Mouse (Mus musculus): Measurements from ENCODE around the gene C77080. TPM values are rescaled to one million over a fixed set of nuclear protein-coding genes. Genes with fewer than 3 reads are reported as not detected.
A peak's percentile ranks its signal among the peaks of the same experiment; 100 is the strongest.

The C77080 gene
- polyA plus RNA-seq, 1 experiment from 2014 or later, result 5.2 TPM

- WGBS, result 73% methylated on average over 5 of the region's 5 CpGs
- Histone ChIP-seq H3K9me3 (no peaks in the 10 kb centered on the region), H3K4me3 (no peak overlapping the region), H3K27me3 (no peaks in the 10 kb centered on the region), H3K9ac (no peak overlapping the region), H3K4me1 (peaks cover 11% of the 10 kb centered on the region), H3K36me3 (no peaks in the 10 kb centered on the region), H3K4me2 (replicated peaks) (no peak overlapping the region), H3K27ac (no peak overlapping the region)
- no peak for ATAC-seq (ENCODE audit: insufficient number of reproducible peaks, insufficient read depth, low FRiP score, low TSS enrichment)
These were observed 5.6 kb upstream of the C77080 start for GRCm38 (mm10) chr4:129266821-129267220.

- Histone ChIP-seq H3K4me1 (peaks cover 13% of the 10 kb centered on the region), H3K9me3 (no peaks in the 10 kb centered on the region), H3K27ac (no peak overlapping the region), H3K4me2 (replicated peaks) (no peak overlapping the region), H3K4me3 (no peak overlapping the region), H3K9ac (no peak overlapping the region), H3K36me3 (no peaks in the 10 kb centered on the region), H3K27me3 (no peaks in the 10 kb centered on the region)
- ATAC-seq (ENCODE audit: insufficient number of reproducible peaks, insufficient read depth, low FRiP score, low TSS enrichment), result no peak; the same call in 1 of the 2 replicates
- 74% methylated on average over 4 of the region's 4 CpGs for WGBS
These were observed 5.0 kb upstream of the C77080 start for GRCm38 (mm10) chr4:129266191-129266590.

- Histone ChIP-seq H3K4me1 (peaks cover 22% of the 10 kb centered on the region), H3K9me3 (no peaks in the 10 kb centered on the region), H3K4me2 (replicated peaks) (peak overlapping the region; percentile 13; the same call in 1 of the 2 replicates), H3K27ac (0 out of 2 replicates have a peak overlapping the region, but pooled peaks have one; percentile 57), H3K4me3 (no peak overlapping the region), H3K9ac (no peak overlapping the region), H3K27me3 (no peaks in the 10 kb centered on the region), H3K36me3 (no peaks in the 10 kb centered on the region)
- 36% methylated on average over 19 of the region's 19 CpGs for WGBS
- peak; percentile 35; the same call in 1 of the 2 replicates for ATAC-seq (ENCODE audit: insufficient number of reproducible peaks, insufficient read depth, low FRiP score, low TSS enrichment)
These were observed 2.2 kb upstream of the C77080 start for GRCm38 (mm10) chr4:129263225-129264021.

- Histone ChIP-seq H3K27ac (0 out of 2 replicates have a peak overlapping the region, but pooled peaks have one; percentile 46), H3K9ac (no peak overlapping the region), H3K27me3 (no peaks in the 10 kb centered on the region), H3K4me1 (peaks cover 29% of the 10 kb centered on the region), H3K36me3 (no peaks in the 10 kb centered on the region), H3K4me3 (no peak overlapping the region), H3K9me3 (no peaks in the 10 kb centered on the region), H3K4me2 (replicated peaks) (peak overlapping the region; percentile 13; the same call in 1 of the 2 replicates)
- no peak for ATAC-seq (ENCODE audit: insufficient number of reproducible peaks, insufficient read depth, low FRiP score, low TSS enrichment)
- 17% methylated on average over 6 of the region's 6 CpGs for WGBS
These were observed 526 bp downstream of the C77080 start for GRCm38 (mm10) chr4:129260678-129261077.

- Histone ChIP-seq H3K4me1 (peaks cover 29% of the 10 kb centered on the region), H3K27ac (no peak overlapping the region)
- no peak for ATAC-seq (ENCODE audit: insufficient number of reproducible peaks, insufficient read depth, low FRiP score, low TSS enrichment)
These were observed 2.1 kb downstream of the C77080 start for GRCm38 (mm10) chr4:129259101-129259500.

GRCm38 (mm10) chr4:129256450-129257380 is 4.5 kb downstream of the C77080 start:
- no peaks in the 10 kb centered on the region for H3K9me3 ChIP-seq
- no peak overlapping the region for H3K27ac ChIP-seq
- peaks cover 5% of the 10 kb centered on the region for H3K27me3 ChIP-seq
- H3K36me3 ChIP-seq, result no peaks in the 10 kb centered on the region
- no peak overlapping the region for H3K9ac ChIP-seq
- H3K4me3 ChIP-seq, result no peak overlapping the region
- ATAC-seq (ENCODE audit: insufficient number of reproducible peaks, insufficient read depth, low FRiP score, low TSS enrichment), result 0 out of 2 replicates have a peak, but pooled peaks have one; percentile 48
- H3K4me1 ChIP-seq, result peaks cover 19% of the 10 kb centered on the region
- no peak overlapping the region for H3K4me2 ChIP-seq (replicated peaks)
- 30% methylated on average over 8 of the region's 8 CpGs for WGBS

More at GRCm38 (mm10) chr4:129259101-129259500, 2.1 kb downstream of the C77080 start:
- Histone ChIP-seq H3K27me3 (no peaks in the 10 kb centered on the region), H3K4me2 (replicated peaks) (no peak overlapping the region), H3K36me3 (no peaks in the 10 kb centered on the region), H3K9ac (no peak overlapping the region), H3K9me3 (no peaks in the 10 kb centered on the region), H3K4me3 (no peak overlapping the region)
- 58% methylated on average over 4 of the region's 4 CpGs for WGBS

- WGBS, result 84% methylated on average over 3 of the region's 3 CpGs
- peaks cover 18% of the 10 kb centered on the region for H3K4me1 ChIP-seq
- no peaks in the 10 kb centered on the region for H3K36me3 ChIP-seq
These were observed 6.6 kb downstream of the C77080 start for GRCm38 (mm10) chr4:129254571-129254970.

GRCm38 (mm10) chr4:129252492-129252891 is 8.7 kb downstream of the C77080 start:
- no peak for ATAC-seq (ENCODE audit: insufficient number of reproducible peaks, insufficient read depth, low FRiP score, low TSS enrichment)
- Histone ChIP-seq H3K27me3 (peaks cover 46% of the 10 kb centered on the region), H3K4me2 (replicated peaks) (no peak overlapping the region), H3K9ac (no peak overlapping the region), H3K4me1 (peaks cover 18% of the 10 kb centered on the region), H3K9me3 (no peaks in the 10 kb centered on the region), H3K27ac (no peak overlapping the region), H3K4me3 (no peak overlapping the region), H3K36me3 (no peaks in the 10 kb centered on the region)
- WGBS, result 74% methylated on average over 2 of the region's 2 CpGs

More at GRCm38 (mm10) chr4:129254571-129254970, 6.6 kb downstream of the C77080 start:
- Histone ChIP-seq H3K9me3 (no peaks in the 10 kb centered on the region), H3K4me2 (replicated peaks) (no peak overlapping the region), H3K9ac (no peak overlapping the region), H3K4me3 (no peak overlapping the region), H3K27me3 (peaks cover 26% of the 10 kb centered on the region), H3K27ac (no peak overlapping the region)
- ATAC-seq (ENCODE audit: insufficient number of reproducible peaks, insufficient read depth, low FRiP score, low TSS enrichment), result no peak

- peak overlapping the region; percentile 28 for H3K4me2 ChIP-seq (replicated peaks)
- no peak overlapping the region for H3K27ac ChIP-seq
- ATAC-seq (ENCODE audit: insufficient number of reproducible peaks, insufficient read depth, low FRiP score, low TSS enrichment), result no peak
- H3K4me1 ChIP-seq, result peaks cover 15% of the 10 kb centered on the region
- H3K36me3 ChIP-seq, result no peaks in the 10 kb centered on the region
- peaks cover 55% of the 10 kb centered on the region for H3K27me3 ChIP-seq
- no peak overlapping the region for H3K4me3 ChIP-seq
- no peaks in the 10 kb centered on the region for H3K9me3 ChIP-seq
- WGBS, result 9% methylated on average over 15 of the region's 15 CpGs
- no peak overlapping the region for H3K9ac ChIP-seq
These were observed 9.6 kb downstream of the C77080 start for GRCm38 (mm10) chr4:129251482-129252125.

- no peak overlapping the region for H3K9ac ChIP-seq
- H3K27me3 ChIP-seq, result peaks cover 62% of the 10 kb centered on the region
- peaks cover 11% of the 10 kb centered on the region for H3K4me1 ChIP-seq
- H3K9me3 ChIP-seq, result no peaks in the 10 kb centered on the region
- no peak overlapping the region for H3K4me3 ChIP-seq
- H3K36me3 ChIP-seq, result no peaks in the 10 kb centered on the region
- peak overlapping the region; percentile 28 for H3K4me2 ChIP-seq (replicated peaks)
- no peak for ATAC-seq (ENCODE audit: insufficient number of reproducible peaks, insufficient read depth, low FRiP score, low TSS enrichment)
- no peak overlapping the region for H3K27ac ChIP-seq
- 19% methylated on average over 15 of the region's 15 CpGs for WGBS
These were observed 10.3 kb downstream of the C77080 start for GRCm38 (mm10) chr4:129250759-129251481.

- Histone ChIP-seq H3K4me2 (replicated peaks) (no peak overlapping the region), H3K27me3 (peaks cover 74% of the 10 kb centered on the region), H3K4me1 (peaks cover 11% of the 10 kb centered on the region), H3K9ac (no peak overlapping the region), H3K27ac (no peak overlapping the region), H3K9me3 (no peaks in the 10 kb centered on the region), H3K36me3 (no peaks in the 10 kb centered on the region), H3K4me3 (no peak overlapping the region)
- ATAC-seq (ENCODE audit: insufficient number of reproducible peaks, insufficient read depth, low FRiP score, low TSS enrichment), result no peak
- WGBS, result 15% methylated on average over 7 of the region's 7 CpGs
These were observed 11.9 kb downstream of the C77080 start for GRCm38 (mm10) chr4:129249288-129249687.
